Mouse (Mus musculus) 3T3-L1 (cell line): Measurements from ENCODE around the gene Prss23.

Source experiments
- DNase-seq: peaks from one replicate; pipeline ENCODE4 v3.0.0-alpha.2; 2015; ENCODE audit warnings: low read depth, low spot score

The Prss23 gene

GRCm38 (mm10) chr7:89526731-89527429 is at the start of gene Prss23:
Prss23 (minus strand) TSS chr7:89527187.
- DNase-seq: no peak

GRCm38 (mm10) chr7:89576127-89576526 is 49.1 kb upstream of the Prss23 start:
- no peak for DNase-seq

DNA sequence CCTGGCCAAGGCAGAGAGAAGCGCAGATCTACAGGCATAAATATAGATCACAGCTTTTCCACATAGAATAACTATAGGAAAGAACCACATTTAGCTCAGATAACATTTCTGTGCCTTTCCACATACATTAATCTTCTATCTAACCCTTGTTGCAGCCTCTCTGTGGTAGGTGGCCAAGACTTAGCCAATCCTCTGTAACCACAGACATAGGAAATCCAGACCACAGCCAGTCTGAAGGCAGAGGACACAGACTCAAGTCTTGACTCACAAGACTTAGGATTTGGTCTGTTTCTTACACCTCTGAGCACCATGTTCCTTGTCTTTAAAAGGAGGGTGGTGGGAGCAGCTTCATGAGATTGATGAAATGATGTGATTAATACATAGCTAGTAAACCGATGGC is 37.6 kb upstream of the Prss23 start:
- DNase-seq: peak; percentile 38

DNA sequence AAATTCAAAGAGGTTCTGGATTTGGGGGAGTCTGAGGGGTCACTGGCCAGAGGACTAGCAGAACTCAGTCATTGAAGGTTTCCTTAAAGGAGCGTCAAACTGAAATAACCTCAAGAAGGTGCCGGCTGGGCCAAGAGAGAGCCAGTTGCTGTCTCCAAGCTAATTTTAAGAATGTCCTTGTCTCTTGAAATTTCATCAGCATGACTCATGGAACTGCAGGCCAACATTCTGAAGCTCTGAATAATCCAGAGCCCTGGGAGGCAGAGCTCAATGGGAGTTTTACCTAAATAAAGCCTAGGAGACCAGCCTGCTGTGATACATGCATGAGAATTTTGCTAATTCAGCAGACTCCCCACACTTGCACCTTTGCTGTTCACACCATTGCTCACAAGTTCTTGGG is 36.5 kb upstream of the Prss23 start:
- DNase-seq: peak; percentile 93

- DNase-seq: no peak
Measured at GRCm38 (mm10) chr7:89562140-89562539, 35.2 kb upstream of the Prss23 start.

DNA sequence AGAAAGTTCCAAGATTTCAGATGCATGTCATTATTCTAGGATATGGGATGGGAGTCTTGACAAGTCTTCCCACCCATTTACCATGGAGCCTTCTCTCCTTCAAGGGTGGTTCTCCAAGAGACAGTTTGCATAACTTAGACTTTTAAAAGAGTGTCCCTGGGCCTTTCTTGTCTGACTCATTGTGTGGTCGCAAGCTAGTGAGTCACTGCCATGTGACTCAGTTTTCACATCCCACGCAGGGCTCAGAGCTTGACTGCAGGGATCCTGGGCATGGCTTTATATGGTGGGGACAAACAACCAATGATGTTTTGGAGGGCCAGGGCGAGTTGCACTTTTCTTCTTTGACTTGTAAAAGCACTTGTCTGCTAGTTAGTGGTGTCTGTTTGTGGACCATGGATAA is 34.0 kb upstream of the Prss23 start:
- DNase-seq: peak; percentile 94

- DNase-seq: peak; percentile 87
Measured at GRCm38 (mm10) chr7:89559633-89560032, 32.6 kb upstream of the Prss23 start.

- no peak for DNase-seq
Measured at GRCm38 (mm10) chr7:89559105-89559504, 32.1 kb upstream of the Prss23 start.

DNA sequence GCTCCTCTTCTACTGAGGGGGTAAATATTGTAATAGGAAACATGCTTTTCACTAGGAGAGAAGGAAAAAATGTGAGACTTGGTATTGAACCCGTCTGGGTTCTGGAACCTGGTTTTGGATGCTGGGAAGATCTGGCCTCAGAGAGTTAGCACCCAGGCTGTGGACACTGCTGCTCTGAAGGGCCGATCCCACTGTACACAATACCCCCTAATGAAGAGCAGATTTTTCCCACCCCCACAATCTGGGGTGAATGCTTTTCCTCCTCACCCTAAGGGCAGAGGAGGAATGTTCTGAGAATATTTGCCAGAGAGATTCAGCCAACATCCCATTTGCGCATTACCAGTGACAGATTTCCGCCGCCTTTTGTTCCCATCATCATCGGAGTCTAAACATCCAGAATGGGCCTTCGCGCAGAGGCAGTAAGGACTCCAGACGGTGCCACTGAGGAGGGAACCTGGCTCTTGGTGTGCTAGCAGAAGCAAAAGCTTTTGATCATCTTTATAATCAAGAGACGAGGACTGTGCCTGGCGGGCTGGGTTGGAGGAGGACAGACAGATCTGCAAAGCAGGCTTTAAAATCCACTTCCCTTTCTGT is 31.6 kb upstream of the Prss23 start:
- DNase-seq: no peak

- no peak for DNase-seq
Measured at GRCm38 (mm10) chr7:89557056-89557455, 30.1 kb upstream of the Prss23 start.

DNA sequence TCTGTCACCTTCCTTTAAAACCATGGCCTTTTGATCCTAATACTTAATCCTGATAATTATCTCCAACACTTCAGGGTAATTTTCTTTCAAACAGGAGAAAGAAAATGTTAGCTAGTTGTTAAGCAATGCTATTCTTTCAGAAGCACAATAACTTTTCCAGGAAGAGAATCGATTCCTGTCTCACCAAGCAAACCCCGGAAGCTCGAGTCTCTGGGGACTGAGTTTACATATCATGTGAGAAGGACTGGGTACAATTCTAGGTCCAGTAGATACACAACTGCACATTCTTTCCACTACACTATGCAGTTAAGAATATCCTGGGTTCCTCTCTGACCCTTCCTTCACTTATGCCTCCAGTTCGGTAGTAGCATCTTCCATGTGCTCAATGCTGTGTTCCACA is 29.7 kb upstream of the Prss23 start:
- no peak for DNase-seq

GRCm38 (mm10) chr7:89555170-89555569 is 28.2 kb upstream of the Prss23 start:
- DNase-seq: no peak

GRCm38 (mm10) chr7:89554068-89554467 is 27.1 kb upstream of the Prss23 start:
- DNase-seq: no peak

DNA sequence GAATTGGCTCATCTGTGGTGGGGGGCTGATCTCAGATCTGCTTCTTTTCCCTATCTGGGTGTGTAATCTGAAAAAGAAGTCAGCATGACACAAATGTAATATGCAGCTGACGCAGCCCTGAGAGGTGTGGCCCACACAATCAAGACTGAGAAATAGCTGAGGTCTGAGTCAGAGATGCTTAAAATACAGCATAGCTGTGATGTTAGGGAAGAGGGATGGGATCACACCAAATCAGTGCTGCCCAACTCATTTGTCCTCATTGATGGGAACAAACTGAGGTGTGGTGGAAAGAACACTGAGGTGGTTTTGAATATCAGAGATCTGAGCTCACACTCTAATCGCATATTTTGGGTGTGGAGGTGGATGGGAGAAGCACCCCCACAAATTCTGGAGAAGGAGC is 14.0 kb upstream of the Prss23 start:
- DNase-seq: peak; percentile 75

GRCm38 (mm10) chr7:89539391-89539790 is 12.4 kb upstream of the Prss23 start:
- no peak for DNase-seq

DNA sequence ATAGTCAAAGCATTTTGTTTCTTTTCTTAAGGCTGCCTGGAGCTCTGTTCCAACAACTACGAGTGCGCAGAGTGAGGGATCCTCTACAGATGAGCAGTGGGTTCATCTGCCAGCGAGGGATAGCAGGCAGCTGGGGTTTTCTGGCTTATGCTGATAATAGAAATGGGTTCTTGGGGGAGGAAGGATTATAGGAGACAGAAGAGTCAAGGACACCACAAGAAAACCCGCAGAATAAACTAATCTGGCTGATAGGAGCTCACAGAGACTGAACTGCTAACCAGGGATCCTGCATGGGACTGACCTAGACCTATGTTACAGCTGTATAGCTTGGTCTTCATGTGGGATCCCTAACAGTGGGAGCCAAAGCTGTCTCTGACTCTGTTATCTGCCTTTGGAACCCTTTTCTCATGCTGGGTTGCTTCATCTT is 456 bp upstream of the Prss23 start:
- DNase-seq: no peak

DNA sequence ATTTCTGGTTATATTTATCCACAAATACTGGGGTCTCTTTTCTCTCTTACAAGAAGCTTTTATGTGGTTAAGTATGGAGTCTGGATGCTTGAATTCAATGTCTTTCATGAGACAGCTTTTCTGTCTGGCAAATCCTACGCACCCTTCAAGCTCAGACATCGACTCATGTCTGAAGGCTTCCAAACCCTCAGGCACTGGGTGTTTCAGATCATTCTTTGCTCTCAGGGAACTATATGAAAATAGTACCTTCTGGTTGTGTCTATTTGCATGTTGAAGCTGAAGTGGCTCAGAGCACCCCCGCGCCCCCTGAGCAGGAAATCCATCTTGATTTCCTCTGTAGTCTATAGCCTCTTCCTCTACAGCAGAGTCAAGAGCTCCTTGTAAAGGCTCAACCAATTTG is 3.2 kb downstream of the Prss23 start:
- DNase-seq: peak; percentile 87

GRCm38 (mm10) chr7:89522170-89522569 is 4.8 kb downstream of the Prss23 start:
- DNase-seq: no peak

DNA sequence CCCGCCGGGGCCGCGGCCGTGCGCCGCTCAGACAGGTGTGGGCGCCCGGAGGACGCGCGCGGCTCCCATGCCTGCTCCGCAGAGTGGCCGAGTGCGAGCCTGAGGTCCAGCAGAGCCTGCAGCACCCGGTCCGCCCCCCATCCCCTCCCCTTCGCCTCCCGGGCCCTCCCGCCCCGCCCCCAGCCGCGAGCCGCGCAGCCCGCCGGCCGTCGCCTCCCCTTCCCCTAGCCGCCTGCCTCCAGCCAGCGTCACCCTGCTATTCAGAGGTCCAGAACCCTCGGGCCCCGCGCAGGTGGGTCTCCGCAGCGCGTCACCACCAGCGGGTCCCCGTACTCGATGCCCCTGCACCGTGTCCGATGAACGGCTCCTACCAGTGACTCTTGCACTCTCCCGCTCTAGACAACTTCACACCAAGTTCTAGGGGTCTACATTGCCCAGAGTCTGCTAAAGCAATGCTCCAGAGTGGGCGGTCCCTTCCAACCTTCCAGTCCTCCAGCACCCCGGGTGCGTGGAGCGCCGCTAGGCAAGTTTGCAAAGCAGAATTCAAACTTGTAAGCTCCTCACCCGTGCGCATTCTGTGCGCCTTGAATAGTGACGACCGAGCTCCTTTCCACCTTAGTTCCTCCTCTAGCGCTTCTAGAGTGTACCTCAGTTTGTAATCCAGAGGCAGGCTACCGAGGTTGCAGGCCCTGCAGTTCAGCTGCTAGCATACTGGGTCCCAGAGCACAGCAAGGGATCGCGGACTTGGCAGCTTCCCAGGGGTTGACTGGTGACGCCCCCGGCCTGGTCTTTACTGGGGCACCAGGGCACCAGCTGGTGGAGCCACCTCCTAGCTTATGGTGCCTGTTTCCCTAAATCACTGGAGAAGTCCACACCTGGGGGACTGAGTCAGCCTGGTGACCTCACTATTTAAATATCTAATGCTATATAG is 9.3 kb downstream of the Prss23 start:
- DNase-seq: peak; percentile 90

GRCm38 (mm10) chr7:89516551-89517459 is 10.2 kb downstream of the Prss23 start:
- peak; percentile 57 for DNase-seq

- DNase-seq: no peak
Measured at GRCm38 (mm10) chr7:89511921-89512514, 15.0 kb downstream of the Prss23 start.
